Mouse (Mus musculus): Measurements from ENCODE around the gene Mbip.

- TF ChIP-seq CTCF (IDR thresholded peaks at IDR 0.05; ENCODE audit: low read depth, low read length): no peak
- no peak for TF ChIP-seq TAL1 (conservative IDR thresholded peaks at IDR 0.05; ENCODE audit: low read depth, low read length)
- no peak for TF ChIP-seq GATA1 (IDR thresholded peaks at IDR 0.05; ENCODE audit: borderline replicate concordance, low read length)
- TF ChIP-seq GATA2 (IDR thresholded peaks at IDR 0.05; ENCODE audit: borderline replicate concordance, low read depth, low read length): no peak
- no peak for TF ChIP-seq POLR2AphosphoS5 (IDR thresholded peaks at IDR 0.05; ENCODE audit: insufficient replicate concordance, low read depth, low read length)
Observed at GRCm38 (mm10) chr12:56301487-56302293, 44.0 kb downstream of the Mbip start.

Data from G1E (cell line).